Mouse (Mus musculus): ENCODE results near the gene Ybx2. TPM values are rescaled to one million over a fixed set of nuclear protein-coding genes. Genes with fewer than 3 reads are reported as not detected.

The Ybx2 gene
- polyA plus RNA-seq, 1 experiment = 55.2 TPM

GRCm38 (mm10) chr11:69900471-69901405, 34.9 kb upstream of the Ybx2 start, which contains the start of the genes 2810408A11Rik and Neurl4:
Gene 2810408A11Rik (minus strand): TSS chr11:69900987.
Gene Neurl4 (plus strand): TSS chr11:69901072.
- H3K4me3 ChIP-seq (ENCODE audit: low read depth, low read length) = peak within 1 kb of the TSS; percentile 92
- H3K27ac ChIP-seq (ENCODE audit: insufficient read depth, low read length) = peak within 1 kb of the TSS; percentile 92
- H3K4me1 ChIP-seq (ENCODE audit: control insufficient read depth, insufficient read depth, low read length) = no peaks in the 10 kb centered on the region
- H3K9me3 ChIP-seq (replicated peaks; ENCODE audit: control insufficient read depth, insufficient read depth, low read length, poor library complexity, severe bottlenecking) = no peaks in the 10 kb centered on the region
- peak within 1 kb of the TSS; percentile 84 for H3K9ac ChIP-seq (ENCODE audit: low read depth, poor library complexity, severe bottlenecking)
- peaks cover 12% of the 10 kb centered on the region; the same call in 1 of the 2 replicates for H3K36me3 ChIP-seq (ENCODE audit: control insufficient read depth, insufficient read depth, low read length, poor library complexity, severe bottlenecking)
- H3K27me3 ChIP-seq (ENCODE audit: control insufficient read depth, insufficient read depth, low read length, poor library complexity, severe bottlenecking) = no peaks in the 10 kb centered on the region
- TF ChIP-seq EP300 (IDR thresholded peaks at IDR 0.05; ENCODE audit: insufficient read depth, low read depth, low read length) (no peak; the same call in 1 of the 2 replicates), CTCF (IDR thresholded peaks at IDR 0.05; ENCODE audit: low read depth, low read length) (no peak), POLR2A (IDR thresholded peaks at IDR 0.05; ENCODE audit: insufficient read depth, low read length) (no peak)

- H3K27me3 ChIP-seq (ENCODE audit: control insufficient read depth, insufficient read depth, low read length, poor library complexity, severe bottlenecking) = no peaks in the 10 kb centered on the region
- no peaks in the 10 kb centered on the region for H3K4me1 ChIP-seq (ENCODE audit: control insufficient read depth, insufficient read depth, low read length)
Observed at GRCm38 (mm10) chr11:69901406-69901846, 34.2 kb upstream of the Ybx2 start.

GRCm38 (mm10) chr11:69901993-69902392, 33.6 kb upstream of the Ybx2 start:
- Histone ChIP-seq H3K9me3 (replicated peaks; ENCODE audit: control insufficient read depth, insufficient read depth, low read length, poor library complexity, severe bottlenecking) (no peaks in the 10 kb centered on the region), H3K4me1 (ENCODE audit: control insufficient read depth, insufficient read depth, low read length) (no peaks in the 10 kb centered on the region), H3K9ac (ENCODE audit: low read depth, poor library complexity, severe bottlenecking) (peak overlapping the region; percentile 84), H3K27me3 (ENCODE audit: control insufficient read depth, insufficient read depth, low read length, poor library complexity, severe bottlenecking) (no peaks in the 10 kb centered on the region), H3K36me3 (ENCODE audit: control insufficient read depth, insufficient read depth, low read length, poor library complexity, severe bottlenecking) (peaks cover 14% of the 10 kb centered on the region), H3K4me3 (ENCODE audit: low read depth, low read length) (peak overlapping the region; percentile 78), H3K27ac (ENCODE audit: insufficient read depth, low read length) (no peak overlapping the region)
- TF ChIP-seq CTCF (IDR thresholded peaks at IDR 0.05; ENCODE audit: low read depth, low read length) = no peak
- TF ChIP-seq EP300 (IDR thresholded peaks at IDR 0.05; ENCODE audit: insufficient read depth, low read depth, low read length) = no peak
- no peak for TF ChIP-seq POLR2A (IDR thresholded peaks at IDR 0.05; ENCODE audit: insufficient read depth, low read length)

More at GRCm38 (mm10) chr11:69901406-69901846, 34.2 kb upstream of the Ybx2 start:
- TF ChIP-seq EP300 (IDR thresholded peaks at IDR 0.05; ENCODE audit: insufficient read depth, low read depth, low read length) = no peak
- TF ChIP-seq CTCF (IDR thresholded peaks at IDR 0.05; ENCODE audit: low read depth, low read length) = no peak
- TF ChIP-seq POLR2A (IDR thresholded peaks at IDR 0.05; ENCODE audit: insufficient read depth, low read length) = no peak
- Histone ChIP-seq H3K27ac (ENCODE audit: insufficient read depth, low read length) (peak overlapping the region; percentile 92), H3K9me3 (replicated peaks; ENCODE audit: control insufficient read depth, insufficient read depth, low read length, poor library complexity, severe bottlenecking) (no peaks in the 10 kb centered on the region), H3K9ac (ENCODE audit: low read depth, poor library complexity, severe bottlenecking) (peak overlapping the region; percentile 84), H3K36me3 (ENCODE audit: control insufficient read depth, insufficient read depth, low read length, poor library complexity, severe bottlenecking) (peaks cover 12% of the 10 kb centered on the region; the same call in 1 of the 2 replicates), H3K4me3 (ENCODE audit: low read depth, low read length) (peak overlapping the region; percentile 92)

- no peaks in the 10 kb centered on the region for H3K4me1 ChIP-seq (ENCODE audit: control insufficient read depth, insufficient read depth, low read length)
- H3K27ac ChIP-seq (ENCODE audit: insufficient read depth, low read length) = no peak overlapping the region
- no peak overlapping the region for H3K4me3 ChIP-seq (ENCODE audit: low read depth, low read length)
- TF ChIP-seq POLR2A (IDR thresholded peaks at IDR 0.05; ENCODE audit: insufficient read depth, low read length) (no peak), EP300 (IDR thresholded peaks at IDR 0.05; ENCODE audit: insufficient read depth, low read depth, low read length) (no peak), CTCF (IDR thresholded peaks at IDR 0.05; ENCODE audit: low read depth, low read length) (no peak)
- H3K27me3 ChIP-seq (ENCODE audit: control insufficient read depth, insufficient read depth, low read length, poor library complexity, severe bottlenecking) = no peaks in the 10 kb centered on the region
- H3K36me3 ChIP-seq (ENCODE audit: control insufficient read depth, insufficient read depth, low read length, poor library complexity, severe bottlenecking) = peaks cover 23% of the 10 kb centered on the region
- H3K9me3 ChIP-seq (replicated peaks; ENCODE audit: control insufficient read depth, insufficient read depth, low read length, poor library complexity, severe bottlenecking) = no peaks in the 10 kb centered on the region
- H3K9ac ChIP-seq (ENCODE audit: low read depth, poor library complexity, severe bottlenecking) = peak overlapping the region; percentile 84; the same call in 1 of the 2 replicates
Observed at GRCm38 (mm10) chr11:69902972-69903371, 32.6 kb upstream of the Ybx2 start.

GRCm38 (mm10) chr11:69904311-69904710, 31.3 kb upstream of the Ybx2 start:
- H3K36me3 ChIP-seq (ENCODE audit: control insufficient read depth, insufficient read depth, low read length, poor library complexity, severe bottlenecking) = peaks cover 34% of the 10 kb centered on the region
- no peaks in the 10 kb centered on the region for H3K27me3 ChIP-seq (ENCODE audit: control insufficient read depth, insufficient read depth, low read length, poor library complexity, severe bottlenecking)
- no peaks in the 10 kb centered on the region for H3K9me3 ChIP-seq (replicated peaks; ENCODE audit: control insufficient read depth, insufficient read depth, low read length, poor library complexity, severe bottlenecking)
- no peak overlapping the region for H3K4me3 ChIP-seq (ENCODE audit: low read depth, low read length)
- H3K9ac ChIP-seq (ENCODE audit: low read depth, poor library complexity, severe bottlenecking) = no peak overlapping the region
- no peak overlapping the region for H3K27ac ChIP-seq (ENCODE audit: insufficient read depth, low read length)
- no peak for TF ChIP-seq POLR2A (IDR thresholded peaks at IDR 0.05; ENCODE audit: insufficient read depth, low read length)
- no peak for TF ChIP-seq EP300 (IDR thresholded peaks at IDR 0.05; ENCODE audit: insufficient read depth, low read depth, low read length)
- TF ChIP-seq CTCF (IDR thresholded peaks at IDR 0.05; ENCODE audit: low read depth, low read length) = no peak
- H3K4me1 ChIP-seq (ENCODE audit: control insufficient read depth, insufficient read depth, low read length) = no peaks in the 10 kb centered on the region

All from ES-Bruce4 (cell line).